Mouse (Mus musculus) kidney, embryonic 15.5 days (tissue): Measurements from ENCODE around the gene D130040H23Rik. TPM values are rescaled to one million over a fixed set of nuclear protein-coding genes. Genes with fewer than 3 reads are reported as not detected.
A peak's percentile ranks its signal among the peaks of the same experiment; 100 is the strongest.
"Not testable (repeated sequence)": the region's sequence is repeated elsewhere in the genome, so short reads cannot be mapped to it uniquely, and the experiment has no call there.

Experiments used
- ATAC-seq: fragments of 200-750 bp; cut with Nextera tagmentation; replicated peaks from 2 replicates; pipeline ENCODE4 v1.8.0; 2017; ENCODE audit warnings: moderate TSS enrichment; ENCODE audit not compliant: low FRiP score
- H3K27ac ChIP-seq: fragments of 300-500 bp; sonication (generic); 2 replicates; pipeline ENCODE4 v1.5.1; 2015; ENCODE audit warnings: mild to moderate bottlenecking, inconsistent platforms
- H3K27me3 ChIP-seq: fragments of 300-500 bp; sonication (generic); 2 replicates; pipeline ENCODE4 v1.6.1; 2015; ENCODE audit warnings: inconsistent platforms
- H3K36me3 ChIP-seq: fragments of 300-500 bp; sonication (generic); 2 replicates; pipeline ENCODE4 v1.6.1; 2015; ENCODE audit warnings: inconsistent platforms
- H3K4me1 ChIP-seq: fragments of 300-500 bp; sonication (generic); 2 replicates; pipeline ENCODE4 v1.6.1; 2015; ENCODE audit warnings: inconsistent platforms
- H3K4me2 ChIP-seq: fragments of 300-500 bp; sonication (generic); 2 replicates; pipeline ENCODE4 v1.6.1; 2015; ENCODE audit warnings: moderate library complexity, mild to moderate bottlenecking, inconsistent platforms
- H3K4me3 ChIP-seq: fragments of 300-500 bp; sonication (generic); replicated peaks from 2 replicates; pipeline ENCODE4 v1.5.1; 2015; ENCODE audit warnings: mild to moderate bottlenecking, inconsistent platforms
- H3K9ac ChIP-seq: fragments of 300-500 bp; sonication (generic); 2 replicates; pipeline ENCODE4 v1.6.1; 2015; ENCODE audit warnings: mild to moderate bottlenecking, inconsistent platforms
- H3K9me3 ChIP-seq: fragments of 300-500 bp; sonication (generic); replicated peaks from 2 replicates; pipeline ENCODE4 v1.6.1; 2016; ENCODE audit warnings: inconsistent platforms
- WGBS: fragments of 180-500 bp; shearing (Covaris S2); methylation state at CpG from one replicate; pipeline ENCODE4 v1.1.7; 2015; ENCODE audit warnings: mixed read lengths; 5-methylcytosine and 5-hydroxymethylcytosine counted together
- polyA plus RNA-seq: library from polyadenylated mRNA; unstranded; fragments of >200 nt; fragmentation: Nextera tagmentation; extraction: Ambion mirVana; gene quantifications from 2 replicates; pipeline ENCODE4 v1.2.1, GENCODE M21; 2015

D130040H23Rik gene
- 5.5 and 5.7 TPM in 2 replicates for polyA plus RNA-seq

DNA sequence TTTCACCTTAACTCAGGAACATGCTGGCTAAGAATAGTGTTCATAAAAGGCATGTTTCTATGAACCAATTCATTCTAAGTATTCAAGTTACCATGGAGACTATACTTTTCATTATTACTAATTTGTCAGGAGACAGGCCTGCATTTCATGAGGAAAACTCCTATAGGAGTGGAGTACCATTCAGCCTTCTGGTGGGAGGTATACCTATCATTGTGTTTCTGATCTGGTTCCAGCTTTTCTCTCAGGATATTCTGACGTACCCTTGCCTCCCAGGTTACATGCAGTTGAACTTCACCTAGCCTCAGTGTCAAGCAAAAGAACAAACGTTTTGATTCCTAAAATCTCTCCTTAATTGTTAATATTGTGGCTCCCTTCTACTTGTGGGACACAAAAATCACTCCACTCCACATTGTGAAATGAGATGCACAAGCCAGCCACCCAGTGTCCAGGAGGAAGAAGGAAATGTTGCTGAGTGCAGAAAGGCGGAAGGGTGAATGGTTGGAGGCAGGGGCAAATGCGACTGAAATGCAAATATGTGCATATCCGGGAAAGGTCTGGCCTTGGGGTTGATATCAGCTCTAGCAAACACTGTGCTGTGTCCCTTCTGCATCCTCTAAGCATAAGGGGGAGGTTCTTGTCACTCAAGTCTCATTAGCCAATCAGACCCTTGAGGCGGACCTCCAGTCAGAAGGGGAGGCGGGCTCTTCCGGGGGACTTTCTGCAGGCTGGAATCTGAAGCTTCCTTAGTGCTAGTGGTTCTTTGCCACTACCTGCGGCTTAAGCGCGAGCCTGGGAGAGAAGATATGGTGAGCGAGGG lies at the start of gene D130040H23Rik:
Gene D130040H23Rik (plus strand): TSS at position 695 of the 817 bp plus-strand sequence.
- Histone ChIP-seq H3K9ac (peak within 1 kb of the TSS; percentile 64), H3K4me3 (peak within 1 kb of the TSS; percentile 62), H3K27ac (peak within 1 kb of the TSS; percentile 77), H3K9me3 (no peaks in the 10 kb centered on the region), H3K4me2 (peak within 1 kb of the TSS; percentile 64), H3K4me1 (peaks cover 11% of the 10 kb centered on the region; the same call in 1 of the 2 replicates), H3K27me3 (no peaks in the 10 kb centered on the region), H3K36me3 (peaks cover 10% of the 10 kb centered on the region)
- 8% methylated on average over 12 of the region's 12 CpGs for whole genome bisulfite sequencing
- ATAC-seq, result peak; percentile 100

DNA sequence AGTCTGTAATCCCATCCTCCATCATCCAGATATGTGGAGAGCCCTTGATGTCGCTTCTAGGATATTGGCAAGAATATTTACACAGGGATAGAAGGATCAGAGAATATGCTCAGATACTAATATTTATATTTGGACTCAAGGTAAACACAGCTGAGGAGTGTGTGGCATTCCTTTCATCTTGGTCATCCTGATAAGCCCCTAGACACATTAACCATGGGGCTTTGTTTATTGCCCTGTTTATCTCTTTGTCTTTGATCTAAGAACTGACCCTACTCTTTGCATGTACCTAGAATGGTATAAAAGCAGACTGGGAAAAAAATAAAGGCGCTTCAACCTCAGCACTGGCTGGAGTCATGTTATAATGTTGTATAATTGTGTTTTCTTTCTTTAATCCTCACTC lies 28.3 kb upstream of the D130040H23Rik start:
- ATAC-seq, result no peak
- WGBS, result 83% methylated on average over 2 of the region's 2 CpGs
- H3K4me2 ChIP-seq, result no peak overlapping the region
- H3K4me3 ChIP-seq, result no peak overlapping the region
- H3K36me3 ChIP-seq, result no peaks in the 10 kb centered on the region
- no peaks in the 10 kb centered on the region for H3K4me1 ChIP-seq
- H3K9ac ChIP-seq, result no peak overlapping the region
- H3K9me3 ChIP-seq, result no peaks in the 10 kb centered on the region
- no peaks in the 10 kb centered on the region for H3K27me3 ChIP-seq
- H3K27ac ChIP-seq, result no peak overlapping the region

DNA sequence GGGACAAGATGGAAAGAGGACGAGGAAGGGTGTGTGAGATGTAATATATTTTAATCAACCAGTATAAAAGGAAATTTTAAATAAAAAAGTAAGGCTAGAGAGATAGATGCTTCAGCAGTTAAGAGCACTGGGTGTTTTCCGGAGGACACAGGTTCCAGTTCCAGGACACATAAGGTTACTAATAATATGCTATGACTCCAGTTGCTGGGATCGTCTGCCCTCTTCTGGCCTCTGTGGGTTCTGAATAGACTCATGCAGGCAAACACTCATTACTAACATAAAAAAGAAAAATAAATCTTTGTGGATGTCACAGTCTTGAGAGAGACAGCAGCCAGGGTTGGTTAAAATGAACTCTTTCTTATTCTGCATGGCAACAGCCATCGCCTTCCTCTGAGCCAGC lies 2.4 kb upstream of the D130040H23Rik start:
- no peak overlapping the region for H3K27ac ChIP-seq
- WGBS, result 59% methylated on average over 4 of the region's 4 CpGs
- ATAC-seq, result no peak

GRCm38 (mm10) chr8:69271203-69271554 lies 299 bp downstream of the D130040H23Rik start:
- Histone ChIP-seq H3K4me3 (peak overlapping the region; percentile 62), H3K4me2 (peak overlapping the region; percentile 64), H3K27me3 (no peaks in the 10 kb centered on the region), H3K9ac (peak overlapping the region; percentile 64), H3K4me1 (peaks cover 11% of the 10 kb centered on the region; the same call in 1 of the 2 replicates), H3K36me3 (peaks cover 10% of the 10 kb centered on the region), H3K9me3 (no peaks in the 10 kb centered on the region), H3K27ac (peak overlapping the region; percentile 77)
- peak; percentile 89 for ATAC-seq
- WGBS, result 13% methylated on average over 6 of the region's 6 CpGs

More for the DNA sequence above, 2.4 kb upstream of the D130040H23Rik start:
- Histone ChIP-seq H3K27me3 (no peaks in the 10 kb centered on the region), H3K36me3 (no peaks in the 10 kb centered on the region), H3K4me2 (no peak overlapping the region), H3K9ac (no peak overlapping the region), H3K9me3 (no peaks in the 10 kb centered on the region), H3K4me3 (no peak overlapping the region), H3K4me1 (peaks cover 11% of the 10 kb centered on the region; the same call in 1 of the 2 replicates)

DNA sequence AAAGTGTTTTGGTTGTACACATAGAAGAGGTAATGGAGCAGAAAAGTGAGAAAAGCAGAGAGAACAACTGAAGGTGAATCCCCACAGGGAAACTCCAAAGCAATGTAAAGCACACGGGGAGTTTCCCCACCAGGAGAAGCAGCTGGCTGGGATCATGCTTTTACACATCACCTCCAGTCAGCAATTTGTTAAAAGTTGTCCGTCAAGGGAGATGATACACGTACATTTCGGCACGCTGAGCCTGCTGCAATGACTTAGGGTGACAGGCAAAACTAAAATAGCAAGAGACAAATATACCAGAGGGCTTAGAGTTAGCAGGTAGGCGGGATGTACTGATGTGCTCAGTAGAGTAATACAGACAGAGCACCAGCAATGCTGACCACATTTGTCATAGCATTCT lies 1.6 kb downstream of the D130040H23Rik start:
- Histone ChIP-seq H3K9me3 (no peaks in the 10 kb centered on the region), H3K4me3 (no peak overlapping the region), H3K4me1 (peaks cover 11% of the 10 kb centered on the region; the same call in 1 of the 2 replicates), H3K27ac (no peak overlapping the region), H3K9ac (no peak overlapping the region), H3K27me3 (no peaks in the 10 kb centered on the region), H3K4me2 (no peak overlapping the region), H3K36me3 (peaks cover 10% of the 10 kb centered on the region)
- no peak for ATAC-seq
- WGBS, result 92% methylated on average over 6 of the region's 6 CpGs

- Histone ChIP-seq H3K9ac (no peak overlapping the region), H3K4me2 (no peak overlapping the region), H3K4me1 (no peaks in the 10 kb centered on the region), H3K4me3 (no peak overlapping the region), H3K36me3 (no peaks in the 10 kb centered on the region), H3K27ac (no peak overlapping the region), H3K9me3 (no peaks in the 10 kb centered on the region), H3K27me3 (no peaks in the 10 kb centered on the region)
- ATAC-seq, result no peak
- 90% methylated on average over 2 of the region's 2 CpGs for WGBS
Measured at GRCm38 (mm10) chr8:69324771-69325170, 53.9 kb downstream of the D130040H23Rik start.

GRCm38 (mm10) chr8:69328301-69329288 lies 57.7 kb downstream of the D130040H23Rik start:
- peak overlapping the region; percentile 43 for H3K4me3 ChIP-seq
- H3K4me1 ChIP-seq, result no peaks in the 10 kb centered on the region
- no peaks in the 10 kb centered on the region for H3K27me3 ChIP-seq
- 0 out of 2 replicates have a peak overlapping the region, but pooled peaks have one; percentile 22 for H3K27ac ChIP-seq
- H3K4me2 ChIP-seq, result peak overlapping the region; percentile 67
- 8% methylated on average over 24 of the region's 24 CpGs for WGBS
- H3K9ac ChIP-seq, result peak overlapping the region; percentile 35
- no peaks in the 10 kb centered on the region for H3K9me3 ChIP-seq
- H3K36me3 ChIP-seq, result no peaks in the 10 kb centered on the region
- peak; percentile 90 for ATAC-seq

GRCm38 (mm10) chr8:69329289-69329688 lies 58.4 kb downstream of the D130040H23Rik start:
- H3K4me1 ChIP-seq, result not testable (repeated sequence)
- Histone ChIP-seq H3K27ac (0 out of 2 replicates have a peak overlapping the region, but pooled peaks have one; percentile 22), H3K9ac (peak overlapping the region; percentile 35)

More at GRCm38 (mm10) chr8:69329289-69329688, 58.4 kb downstream of the D130040H23Rik start:
- not testable (repeated sequence) for H3K27me3 ChIP-seq, ATAC-seq, H3K9me3 ChIP-seq, H3K36me3 ChIP-seq
- peak overlapping the region; percentile 67 for H3K4me2 ChIP-seq
- peak overlapping the region; percentile 43 for H3K4me3 ChIP-seq
- 56% methylated on average over 6 of the region's 6 CpGs for WGBS

Other genes starting within 250 kb of the D130040H23Rik start
- 17.6 and 20.4 TPM in 2 replicates for gene Zfp930, start 62.0 kb upstream of the D130040H23Rik start, polyA plus RNA-seq
- not detected in 2 replicates for gene Gm9495, start 182.5 kb downstream of the D130040H23Rik start, polyA plus RNA-seq